Mouse (Mus musculus) kidney, adult 11 months (tissue): ENCODE results near the gene Slfn8.
"Not testable (repeated sequence)": the region's sequence is repeated elsewhere in the genome, so short reads cannot be mapped to it uniquely, and the experiment has no call there.

Experiments used
- DNase-seq: peaks from one replicate; pipeline ENCODE4 v3.0.0; 2022

Gene Slfn8

DNA sequence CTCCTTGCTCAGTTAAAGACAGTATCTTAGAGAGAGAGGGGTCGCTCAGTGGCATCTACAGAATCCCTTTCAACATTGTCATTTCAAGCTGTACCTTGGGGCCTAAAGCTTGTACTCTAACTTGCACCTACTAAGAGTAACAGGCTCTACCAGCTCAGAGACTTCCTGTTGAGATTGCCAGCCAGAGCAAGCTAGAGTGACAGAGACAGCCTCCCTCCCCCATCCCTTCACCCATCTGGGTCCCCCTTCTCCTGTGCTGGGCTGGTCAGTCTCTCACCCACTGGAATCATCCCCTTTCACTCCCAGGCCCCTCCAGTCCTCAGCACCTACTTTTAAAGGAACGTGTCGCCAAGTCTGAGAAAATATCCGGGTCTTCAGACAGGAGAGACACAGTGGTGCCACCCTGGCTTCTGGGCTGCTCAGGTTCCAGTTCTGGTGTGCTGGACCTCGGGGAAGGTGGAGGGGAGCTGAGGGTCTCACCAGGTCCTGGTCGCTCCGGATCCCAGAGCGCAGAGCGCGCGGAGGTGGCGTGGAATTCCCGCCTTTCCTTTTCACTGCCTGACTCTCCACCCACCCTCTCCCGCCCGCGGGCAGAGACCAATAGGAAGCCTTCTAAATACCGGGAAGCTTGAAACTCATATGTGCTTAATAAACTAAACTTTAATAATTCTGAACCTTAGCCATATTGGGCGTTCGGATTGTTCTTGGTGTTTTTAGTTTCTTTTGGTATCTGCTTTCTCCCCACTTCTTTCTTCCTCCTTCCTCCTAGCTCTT lies 29.8 kb downstream of the Slfn8 start:
- DNase-seq: not testable (repeated sequence)

DNA sequence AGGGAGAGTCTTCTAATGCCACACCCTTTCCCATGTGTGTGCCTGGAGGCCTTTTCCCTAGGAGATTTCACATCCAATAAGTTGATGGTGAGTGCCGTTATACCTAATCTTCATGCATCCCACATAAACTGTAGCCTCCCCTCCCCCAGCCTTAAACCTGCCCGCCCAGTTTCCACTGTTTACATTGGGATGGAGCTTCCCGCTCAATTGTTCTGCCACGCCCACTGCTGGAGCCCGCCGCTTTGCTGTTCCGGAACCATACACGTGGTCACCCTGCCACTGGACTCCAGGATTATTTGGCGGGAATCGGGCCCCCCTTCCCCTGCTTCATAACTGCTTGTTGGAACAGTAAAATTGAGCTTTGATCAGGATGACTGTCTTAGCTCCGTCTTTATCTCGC lies 31.3 kb downstream of the Slfn8 start:
- DNase-seq: no peak

DNA sequence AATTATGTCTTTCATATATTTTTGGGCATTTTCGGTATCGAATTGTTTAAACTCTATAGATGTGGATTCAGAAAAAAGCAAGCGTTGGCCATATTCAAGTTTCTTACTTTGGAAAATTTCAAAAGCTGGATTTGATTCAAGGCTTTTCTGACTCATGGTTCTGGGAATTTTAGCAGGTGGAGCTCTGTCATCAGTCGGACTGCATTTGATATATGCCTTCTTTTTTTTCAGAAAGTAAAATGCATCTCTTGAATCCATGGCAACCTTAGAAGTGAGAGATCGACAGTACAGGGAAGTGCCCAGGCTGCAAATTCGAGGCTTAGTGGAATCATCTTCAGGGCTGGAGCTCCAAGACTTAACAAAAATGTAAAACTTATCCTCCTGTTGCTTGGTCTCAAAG lies 33.0 kb downstream of the Slfn8 start:
- no peak for DNase-seq

DNA sequence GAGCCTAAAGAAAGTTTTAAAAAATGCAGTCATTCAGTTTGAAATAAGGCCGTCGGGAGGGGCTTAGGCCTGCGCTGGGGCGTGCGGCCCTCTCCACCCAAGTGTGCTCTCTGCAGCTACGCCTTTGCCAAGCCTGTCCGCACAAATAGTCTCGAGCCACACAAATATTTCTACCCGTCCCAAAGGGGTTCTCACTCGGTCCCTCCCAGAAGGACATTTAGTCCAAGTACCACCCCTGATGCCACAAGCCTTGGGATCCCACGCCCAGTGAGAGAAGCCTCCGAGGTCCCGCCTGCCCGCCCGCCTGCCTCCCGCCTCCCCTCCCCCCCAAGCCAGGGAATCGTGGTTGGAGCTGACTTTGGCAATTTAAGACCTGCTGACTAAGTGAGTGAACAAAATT lies 37.4 kb downstream of the Slfn8 start:
- no peak for DNase-seq

DNA sequence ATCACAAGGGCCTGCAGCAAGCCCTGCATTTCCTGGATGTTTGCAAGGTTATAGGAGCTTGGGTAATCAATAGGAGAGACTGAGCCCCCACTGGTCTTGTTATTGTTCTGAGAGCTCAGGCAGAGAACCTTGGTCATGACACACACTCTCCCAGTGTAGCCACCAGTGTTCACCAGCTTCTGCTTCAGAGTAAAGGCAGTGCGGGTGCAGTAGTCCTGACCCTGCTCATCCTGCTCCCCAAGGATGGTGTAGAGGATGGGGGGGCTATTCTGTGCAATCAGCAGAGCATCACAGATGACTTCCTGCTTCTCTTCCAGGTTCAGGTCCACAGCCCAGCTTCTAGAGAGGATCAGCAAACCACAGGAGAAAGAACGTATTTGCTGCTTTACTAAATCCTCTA lies 38.2 kb downstream of the Slfn8 start:
- DNase-seq: not testable (repeated sequence)

DNA sequence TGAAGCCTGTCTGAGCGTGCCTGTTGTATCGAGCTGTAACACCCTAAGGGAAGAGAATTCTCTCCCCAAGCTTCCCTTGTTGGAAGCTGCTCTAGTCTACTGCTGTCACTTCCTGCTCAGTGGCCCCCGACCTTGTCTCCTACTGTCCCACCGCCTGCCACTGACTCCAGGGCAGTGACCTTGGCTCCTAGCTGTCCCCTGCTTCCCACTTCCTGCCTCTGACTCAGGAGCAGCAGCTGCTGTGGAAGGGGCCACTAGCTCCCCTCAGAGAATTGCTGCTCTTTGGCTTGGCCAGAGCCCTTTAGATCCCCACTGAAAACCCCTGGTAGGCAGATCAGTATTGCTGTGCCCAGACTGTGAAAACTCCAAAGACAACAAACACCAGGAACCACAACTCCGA lies 46.7 kb downstream of the Slfn8 start:
- DNase-seq: peak; percentile 54

DNA sequence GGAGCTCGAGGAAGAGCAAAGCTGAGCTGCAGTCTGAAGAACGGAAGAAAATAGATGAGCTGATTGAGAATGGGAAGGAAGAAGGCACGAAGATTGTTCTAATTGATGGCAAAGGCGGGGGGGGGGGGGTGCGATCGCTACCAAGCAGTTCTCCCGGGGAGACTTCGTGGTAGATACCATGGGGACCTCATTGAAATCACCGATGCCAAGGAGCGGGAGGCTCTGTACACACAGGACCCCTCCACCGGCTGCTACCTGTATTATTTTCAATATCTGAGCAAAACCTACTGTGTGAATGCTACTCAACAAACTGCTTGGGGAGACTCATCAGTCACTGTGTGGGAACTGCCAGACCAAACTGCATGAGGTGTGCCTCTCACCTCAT lies 49.0 kb downstream of the Slfn8 start:
- no peak for DNase-seq

DNA sequence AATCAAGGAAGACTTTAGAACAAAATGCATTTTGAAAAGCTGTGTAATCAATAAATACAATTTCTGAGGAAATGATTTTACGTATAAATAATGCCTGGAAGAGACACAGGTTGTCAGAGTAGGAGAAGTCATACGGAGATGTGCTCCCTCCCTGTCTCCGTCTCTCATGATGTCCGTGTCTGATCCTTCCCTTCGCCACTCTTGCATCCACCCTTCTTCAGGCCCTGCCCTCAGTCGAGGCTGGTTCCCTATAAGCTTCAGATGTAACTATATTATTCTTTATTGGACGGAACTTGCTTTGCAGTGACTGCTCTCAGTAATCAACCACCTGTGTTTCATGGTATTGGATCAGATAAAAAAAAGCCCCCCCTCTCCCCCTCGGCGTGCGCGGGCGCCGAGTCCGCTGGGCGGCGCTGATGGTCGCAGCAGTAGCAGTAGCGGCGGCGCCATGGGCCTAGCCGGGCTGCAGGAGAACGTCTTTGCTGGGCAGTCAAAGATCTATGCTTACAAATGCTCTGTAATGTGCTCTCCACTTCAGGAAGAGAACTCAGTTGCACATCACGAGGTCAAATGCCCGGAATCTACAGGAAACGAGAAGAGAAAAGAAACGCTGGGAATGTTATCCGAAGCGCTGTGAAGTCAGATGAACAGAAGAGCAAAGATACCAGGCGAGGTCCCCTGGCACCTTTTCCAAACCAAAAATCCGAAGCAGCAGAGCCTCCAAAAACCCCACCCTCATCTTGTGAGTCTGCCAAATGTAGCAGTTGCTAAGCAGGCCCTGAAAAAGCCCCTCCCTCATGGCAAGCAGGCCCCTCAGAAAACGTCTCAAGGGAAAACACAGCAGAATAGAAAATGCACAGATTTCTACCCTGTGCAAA lies 49.7 kb downstream of the Slfn8 start:
- no peak for DNase-seq

DNA sequence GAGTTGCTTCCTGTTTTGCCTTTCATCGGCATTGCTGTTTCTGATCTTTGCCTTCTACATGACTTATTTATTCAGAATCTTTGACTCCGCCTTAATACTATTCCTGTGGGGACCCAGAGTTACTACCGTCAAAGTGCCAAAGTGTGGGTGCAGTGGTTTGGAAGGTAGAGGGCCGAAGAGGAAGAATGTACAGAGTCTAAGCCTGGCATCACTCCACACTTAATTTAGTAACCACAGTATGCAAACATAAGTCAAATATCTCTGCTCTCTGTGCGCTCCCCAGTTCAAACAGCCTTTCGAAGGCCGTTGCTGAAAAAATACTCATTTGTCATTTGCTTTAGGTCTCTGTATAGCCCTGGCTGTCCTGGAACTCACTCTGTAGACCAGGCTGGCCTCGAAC lies 58.4 kb downstream of the Slfn8 start:
- DNase-seq: no peak

DNA sequence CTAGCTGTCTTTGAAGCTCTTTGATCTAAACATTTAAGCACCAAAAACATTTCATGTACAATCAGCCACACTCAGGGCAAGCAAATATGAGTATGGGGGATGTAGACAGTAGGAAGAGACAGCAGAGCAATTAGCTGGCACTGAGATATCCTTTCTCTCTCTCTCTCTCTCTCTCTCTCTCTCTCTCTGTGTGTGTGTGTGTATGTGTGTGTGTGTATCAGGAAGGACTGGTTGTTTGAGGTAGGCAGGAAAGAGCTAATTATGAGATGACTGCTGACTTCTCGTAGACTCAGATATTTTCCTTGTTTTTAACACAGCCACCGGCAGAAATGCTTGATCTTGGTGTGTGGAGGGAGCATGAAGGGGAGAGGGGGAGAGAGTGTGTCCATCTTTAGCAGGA lies 58.9 kb downstream of the Slfn8 start:
- DNase-seq: no peak

DNA sequence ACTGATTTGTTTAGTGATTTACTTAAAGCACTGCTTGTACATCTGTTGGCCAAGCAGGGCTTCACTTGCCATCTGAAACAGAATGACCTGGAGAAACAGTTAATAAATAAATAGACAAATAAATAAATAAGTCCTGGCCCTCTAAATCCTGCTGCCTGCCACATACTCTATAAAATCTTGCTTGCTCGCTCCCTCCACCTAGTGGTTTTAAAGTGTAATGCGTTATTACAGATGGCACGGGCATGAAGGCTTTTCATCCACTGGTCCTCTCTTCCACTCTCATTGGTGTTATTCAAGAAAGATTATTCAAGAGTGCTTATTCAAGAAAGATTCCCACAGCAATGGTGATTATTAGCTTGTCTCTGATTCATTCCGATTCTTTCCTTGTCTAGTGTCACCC lies 61.0 kb downstream of the Slfn8 start:
- peak; percentile 16 for DNase-seq

DNA sequence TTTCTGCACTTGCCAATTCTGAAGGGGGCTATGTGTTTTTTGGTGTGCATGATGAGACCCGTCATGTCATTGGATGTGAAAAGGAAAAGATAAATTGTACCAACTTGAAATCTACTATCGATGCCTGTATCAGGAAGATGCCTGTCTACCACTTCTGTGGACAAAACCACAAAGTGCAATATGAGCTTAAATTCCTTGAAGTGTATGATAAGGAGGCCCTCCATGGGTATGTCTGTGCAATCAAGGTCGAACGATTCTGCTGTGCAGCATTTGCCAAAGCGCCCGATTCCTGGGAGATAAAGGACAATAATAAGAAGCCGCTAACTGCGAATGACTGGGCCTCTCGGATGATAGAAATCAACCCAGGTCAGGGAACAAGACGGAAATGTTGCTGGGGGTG lies 63.7 kb downstream of the Slfn8 start:
- no peak for DNase-seq

DNA sequence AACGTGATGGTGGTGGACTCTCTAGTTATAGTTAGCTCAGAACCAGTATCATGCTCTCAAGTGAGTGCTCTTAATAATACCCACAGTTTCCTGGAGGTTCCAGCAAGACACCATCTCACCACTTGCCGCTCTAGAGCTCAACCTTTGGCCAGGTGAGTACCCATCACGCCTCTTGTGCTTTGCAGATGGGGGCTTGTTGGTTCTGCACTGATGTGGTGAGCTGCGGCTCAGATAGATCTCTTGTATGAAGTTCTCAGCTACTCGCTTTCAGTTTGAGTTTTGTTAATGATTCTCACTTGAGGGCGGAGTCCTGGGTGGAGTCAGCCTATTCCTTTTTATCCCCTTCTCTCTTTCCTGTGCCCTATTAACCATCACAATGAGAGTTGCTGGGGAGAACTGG lies 66.0 kb downstream of the Slfn8 start:
- no peak for DNase-seq

DNA sequence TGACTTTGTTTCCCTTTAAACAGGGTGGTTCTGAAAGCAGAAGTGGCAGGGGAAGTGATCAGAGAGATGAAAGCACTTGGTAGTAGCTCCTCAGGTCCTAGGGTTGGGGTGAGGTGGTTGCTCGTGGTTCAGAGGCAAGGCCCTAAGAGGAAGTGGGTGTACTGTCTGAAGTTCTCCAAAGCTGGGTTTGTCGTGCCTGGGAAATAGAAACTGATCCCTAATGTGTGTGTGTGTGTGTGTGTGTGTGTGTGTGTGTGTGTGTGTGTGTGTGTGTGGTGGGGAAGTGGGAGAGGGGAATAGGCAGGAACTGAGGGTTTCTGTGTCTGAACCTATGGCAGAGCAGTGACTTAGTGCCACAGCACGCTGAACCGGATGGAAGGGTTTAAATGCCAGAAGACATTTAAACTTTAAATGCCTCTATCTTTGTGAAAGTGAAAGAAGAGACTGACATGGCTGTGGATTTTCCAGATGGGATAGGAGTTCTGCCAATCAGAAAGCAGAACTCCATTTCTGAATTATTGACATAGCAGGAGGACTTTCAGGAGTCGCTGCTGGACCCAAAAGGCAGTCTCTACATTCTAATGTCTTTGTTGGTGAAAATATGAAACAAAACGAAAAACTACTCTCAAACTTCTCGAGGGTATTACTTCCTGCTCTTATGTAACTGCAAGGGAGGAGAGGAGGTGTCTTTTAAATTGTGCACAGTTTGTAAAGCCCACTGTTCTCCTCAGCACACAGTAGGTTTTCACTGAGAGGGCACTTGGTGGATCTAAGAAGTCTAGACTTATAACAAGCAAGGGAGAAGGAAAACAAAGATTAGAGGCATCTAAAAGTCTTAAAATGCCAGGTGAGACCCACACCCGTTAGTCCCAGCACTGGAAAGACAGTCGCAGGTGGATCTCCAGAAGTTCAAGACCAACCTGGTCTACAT lies 67.7 kb downstream of the Slfn8 start:
- DNase-seq: no peak
